Mouse (Mus musculus): ENCODE data around the gene Gm10382.
A peak's percentile ranks its signal among the peaks of the same experiment; 100 is the strongest.
"Not testable (repeated sequence)": the region's sequence is repeated elsewhere in the genome, so short reads cannot be mapped to it uniquely, and the experiment has no call there.

The Gm10382 gene

GRCm38 (mm10) chr5:125393622-125394603 is 4.8 kb downstream of the Gm10382 start:
- peak; percentile 74 for DNase-seq (ENCODE audit: low spot score)

GRCm38 (mm10) chr5:125395008-125395407 is 5.9 kb downstream of the Gm10382 start:
- no peak for DNase-seq (ENCODE audit: low spot score)

DNA sequence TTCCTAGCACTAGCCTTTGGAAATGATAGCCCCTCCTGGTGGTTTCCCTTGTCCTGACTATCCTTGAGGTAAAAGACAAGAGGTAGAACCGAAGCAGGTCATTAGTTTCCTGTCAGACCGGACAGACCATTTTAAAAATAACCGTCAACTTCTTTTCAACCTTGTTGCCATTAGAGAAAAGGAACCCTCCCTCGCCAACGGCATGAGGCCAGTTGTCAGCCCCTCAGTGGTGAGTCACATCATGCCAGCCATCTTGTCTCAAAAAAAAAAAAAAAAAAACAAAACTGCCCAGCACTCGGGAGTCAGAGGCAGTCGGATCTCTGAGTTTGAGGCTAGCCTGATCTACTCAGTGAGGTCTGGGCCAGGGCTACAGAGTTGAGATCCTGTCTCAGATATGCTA is 11.8 kb downstream of the Gm10382 start:
- no peak for DNase-seq (ENCODE audit: low spot score)

GRCm38 (mm10) chr5:125402476-125402875 is 13.4 kb downstream of the Gm10382 start:
- no peak for DNase-seq (ENCODE audit: low spot score)

- no peak for DNase-seq (ENCODE audit: low spot score)
Observed at GRCm38 (mm10) chr5:125402991-125403390, 13.9 kb downstream of the Gm10382 start.

DNA sequence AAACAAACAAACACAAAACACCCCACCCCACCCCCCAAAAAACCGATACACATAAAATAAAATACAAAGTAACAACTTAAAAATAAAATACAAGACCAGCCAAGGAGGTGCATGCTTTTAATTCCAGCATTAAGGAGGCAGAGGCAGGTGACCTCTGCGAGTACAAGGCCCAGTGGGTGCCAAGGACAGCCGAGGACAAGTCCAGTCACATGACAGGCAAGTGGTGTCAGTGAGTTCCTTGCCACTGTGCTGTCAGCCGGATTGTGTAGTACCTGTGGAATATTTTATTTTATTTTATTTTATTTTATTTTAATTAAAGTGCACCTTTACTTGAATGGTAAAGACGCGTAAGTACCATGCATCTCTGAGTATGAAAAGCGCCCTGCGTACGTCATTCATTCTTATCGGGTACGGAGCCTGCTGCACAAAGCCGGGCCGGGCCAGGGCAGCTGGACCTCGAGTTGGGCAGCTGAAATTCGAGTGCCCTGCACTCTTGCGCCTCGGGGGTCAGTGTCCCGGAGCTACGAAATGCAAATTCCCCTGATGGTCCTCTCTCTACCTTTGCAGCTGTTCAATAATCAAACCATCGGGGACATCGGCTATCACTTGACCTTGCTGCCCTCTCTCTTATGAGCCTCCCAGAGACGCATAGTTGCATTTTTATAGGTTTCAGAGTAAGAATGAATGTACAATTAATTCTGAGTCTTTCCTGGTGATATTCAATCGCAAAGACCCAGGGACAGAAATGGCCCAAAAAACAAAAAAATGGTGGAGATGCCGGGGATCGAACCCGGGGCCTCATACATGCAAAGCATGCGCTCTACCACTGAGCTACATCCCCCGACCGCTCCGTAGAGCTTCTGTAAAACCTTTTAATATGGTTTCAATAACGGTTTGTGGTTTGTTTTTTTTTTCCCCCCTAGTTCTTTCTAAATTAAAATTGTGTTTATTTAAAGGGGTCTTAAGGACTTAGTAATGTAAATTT is 14.7 kb downstream of the Gm10382 start:
- DNase-seq (ENCODE audit: low spot score) = peak; percentile 46

- DNase-seq (ENCODE audit: low spot score) = no peak
Observed at GRCm38 (mm10) chr5:125404536-125404902, 15.4 kb downstream of the Gm10382 start.

DNA sequence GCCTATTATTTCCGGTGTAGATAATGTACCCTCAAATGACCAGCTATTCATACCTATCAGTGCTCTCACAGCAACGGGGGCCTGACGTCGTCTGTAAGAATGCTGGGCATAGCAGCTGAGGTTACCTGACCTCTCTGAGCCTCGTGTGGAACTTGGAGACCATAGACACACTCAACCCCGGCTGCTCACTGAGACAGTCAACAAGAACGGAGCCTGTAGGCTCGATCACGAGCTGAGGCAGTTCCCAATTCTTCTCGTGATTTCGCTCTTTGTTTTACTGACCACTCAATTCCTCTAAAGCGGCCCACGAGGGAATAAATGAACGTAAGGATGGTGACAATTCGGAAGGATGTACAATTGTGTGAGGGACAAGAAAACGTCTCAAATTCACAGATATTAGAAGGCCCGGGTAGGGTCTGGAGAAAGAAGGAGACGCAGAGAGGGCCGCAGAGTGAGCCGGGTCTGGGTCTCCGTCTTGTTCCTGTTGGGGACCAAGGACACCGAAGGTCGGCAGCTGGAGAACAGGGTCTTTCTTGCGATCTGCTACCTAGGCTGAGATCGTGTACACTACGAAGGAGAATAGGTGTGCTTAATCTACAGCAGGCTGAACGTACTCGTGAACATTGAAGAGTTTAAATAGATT is 15.9 kb downstream of the Gm10382 start:
- peak; percentile 50 for DNase-seq (ENCODE audit: low spot score)

GRCm38 (mm10) chr5:125405546-125406248 is 16.6 kb downstream of the Gm10382 start:
- DNase-seq (ENCODE audit: low spot score) = peak; percentile 68

DNA sequence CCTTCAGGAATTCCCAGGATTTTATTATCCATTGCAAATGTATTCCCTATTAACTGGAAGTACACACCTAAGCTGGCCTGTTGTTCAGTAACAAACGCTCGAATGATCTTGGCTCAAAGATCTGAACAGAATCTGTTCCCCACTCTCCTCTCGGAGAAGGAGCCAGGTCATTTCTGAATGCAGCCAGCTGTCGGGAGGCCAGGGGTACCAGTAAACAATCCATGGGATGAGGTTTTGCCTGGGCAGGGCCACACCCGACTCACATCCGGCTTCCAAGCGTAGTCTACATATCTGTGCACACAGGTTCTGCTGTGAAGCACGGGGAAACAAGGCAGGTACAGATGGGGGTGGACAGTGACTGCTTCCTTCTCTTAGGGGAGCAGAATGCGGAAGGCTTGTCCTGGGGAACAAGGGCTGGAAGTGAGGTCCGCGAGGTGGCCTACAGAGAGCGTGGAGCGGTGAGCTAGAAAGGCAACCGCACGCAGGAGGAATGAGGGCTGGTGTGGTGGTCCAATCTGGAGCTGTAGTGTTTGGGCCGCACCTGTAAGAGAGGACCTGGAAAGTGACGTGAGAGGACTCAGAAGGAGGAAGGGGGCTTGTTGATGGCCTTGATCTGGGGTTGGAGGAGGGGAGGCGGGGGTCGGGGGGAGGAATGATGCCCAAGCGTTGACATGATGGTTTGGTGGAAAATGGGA is 17.3 kb downstream of the Gm10382 start:
- DNase-seq (ENCODE audit: low spot score) = no peak

DNA sequence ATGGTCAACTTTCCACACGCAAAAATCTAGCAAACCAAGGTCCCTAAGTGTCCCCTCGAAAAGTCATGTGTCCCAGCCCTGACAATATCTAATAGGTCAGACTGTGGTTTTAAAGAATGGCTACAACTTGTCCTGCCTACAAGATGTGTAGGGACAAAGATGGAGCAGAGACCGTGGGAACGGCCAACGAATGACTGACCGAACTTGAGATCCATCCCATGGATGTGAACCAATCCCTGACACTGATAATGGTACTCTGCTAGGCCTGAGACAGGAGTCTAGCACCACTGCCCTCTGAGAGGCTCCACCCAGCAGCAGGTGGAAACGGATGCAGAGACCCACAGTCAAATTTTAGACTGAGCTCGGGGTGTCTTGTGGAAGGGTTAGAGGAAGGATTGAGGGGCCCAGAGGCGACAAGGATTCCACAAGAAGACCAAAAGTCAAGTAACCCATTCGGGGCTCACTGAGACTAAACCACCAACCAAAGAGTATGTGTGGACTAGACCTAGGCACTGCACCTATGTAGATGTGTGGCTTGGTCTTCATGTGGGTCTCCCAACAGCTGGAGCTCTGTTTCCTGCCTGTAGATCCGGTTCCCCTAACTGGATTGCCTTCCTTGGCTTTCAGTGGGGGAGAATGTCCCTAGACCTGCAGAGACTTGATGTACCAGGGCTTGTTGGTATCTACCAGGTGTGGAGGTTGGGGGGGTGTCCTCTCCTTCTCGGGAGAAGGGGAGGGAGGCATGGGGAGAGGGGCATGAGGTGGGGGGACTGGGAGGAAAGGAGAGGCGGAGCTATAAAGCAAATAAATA is 18.1 kb downstream of the Gm10382 start:
- no peak for DNase-seq (ENCODE audit: low spot score)

- DNase-seq (ENCODE audit: low spot score) = no peak
Observed at GRCm38 (mm10) chr5:125407910-125408575, 18.9 kb downstream of the Gm10382 start.

- DNase-seq (ENCODE audit: low spot score) = peak; percentile 75
Observed at GRCm38 (mm10) chr5:125408842-125409241, 19.7 kb downstream of the Gm10382 start.

GRCm38 (mm10) chr5:125409348-125410090 is 20.4 kb downstream of the Gm10382 start:
- no peak for DNase-seq (ENCODE audit: low spot score)

- DNase-seq (ENCODE audit: low spot score) = no peak
Observed at GRCm38 (mm10) chr5:125411972-125412530, 22.9 kb downstream of the Gm10382 start.

DNA sequence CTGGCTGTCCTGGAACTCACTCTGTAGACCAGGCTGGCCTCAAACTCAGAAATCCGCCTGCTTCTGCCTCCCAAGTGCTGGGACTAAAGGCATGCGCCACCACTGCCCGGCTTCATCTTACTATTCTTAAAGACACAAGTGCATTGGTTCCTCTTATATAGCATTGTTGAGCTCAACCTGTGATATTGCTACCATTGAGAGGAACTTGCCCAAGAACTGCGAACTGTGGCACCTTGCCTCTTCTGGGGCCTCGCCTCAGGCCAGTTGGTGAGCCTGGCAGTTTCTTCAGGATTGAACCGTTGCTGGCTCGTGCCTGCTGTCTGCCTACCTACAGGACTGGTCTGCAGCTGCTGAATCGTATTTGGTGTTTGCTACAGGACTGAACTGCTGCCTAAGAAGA is 23.4 kb downstream of the Gm10382 start:
- not testable (repeated sequence) for DNase-seq (ENCODE audit: low spot score)

- DNase-seq (ENCODE audit: low spot score) = no peak
Observed at GRCm38 (mm10) chr5:125413763-125414162, 24.6 kb downstream of the Gm10382 start.

- DNase-seq (ENCODE audit: low spot score) = no peak
Observed at GRCm38 (mm10) chr5:125416183-125416582, 27.1 kb downstream of the Gm10382 start.

Data from testis, postnatal 14 days (tissue).